Mouse (Mus musculus) left cerebral cortex, postnatal 4 days (tissue): ENCODE measurements around the gene Tab2. TPM values are rescaled to one million over a fixed set of nuclear protein-coding genes. Genes with fewer than 3 reads are reported as not detected.

Source experiments
- DNase-seq: peaks from one replicate; pipeline ENCODE4 v3.0.0-alpha.2; 2022
- intact Hi-C: fragments of 180-260 bp; cut with DNase I; formaldehyde crosslinking; loops from one replicate; pipeline ENCODE4 v1.15.1; 2025
- total RNA-seq, 2 experiments: library from RNA; stranded (reverse); gene quantifications; 2 replicates each; pipeline ENCODE4 v1.2.3; 2021

The Tab2 gene
- total RNA-seq: 10 to 100 TPM; 69.7 to 71.4 TPM

DNA sequence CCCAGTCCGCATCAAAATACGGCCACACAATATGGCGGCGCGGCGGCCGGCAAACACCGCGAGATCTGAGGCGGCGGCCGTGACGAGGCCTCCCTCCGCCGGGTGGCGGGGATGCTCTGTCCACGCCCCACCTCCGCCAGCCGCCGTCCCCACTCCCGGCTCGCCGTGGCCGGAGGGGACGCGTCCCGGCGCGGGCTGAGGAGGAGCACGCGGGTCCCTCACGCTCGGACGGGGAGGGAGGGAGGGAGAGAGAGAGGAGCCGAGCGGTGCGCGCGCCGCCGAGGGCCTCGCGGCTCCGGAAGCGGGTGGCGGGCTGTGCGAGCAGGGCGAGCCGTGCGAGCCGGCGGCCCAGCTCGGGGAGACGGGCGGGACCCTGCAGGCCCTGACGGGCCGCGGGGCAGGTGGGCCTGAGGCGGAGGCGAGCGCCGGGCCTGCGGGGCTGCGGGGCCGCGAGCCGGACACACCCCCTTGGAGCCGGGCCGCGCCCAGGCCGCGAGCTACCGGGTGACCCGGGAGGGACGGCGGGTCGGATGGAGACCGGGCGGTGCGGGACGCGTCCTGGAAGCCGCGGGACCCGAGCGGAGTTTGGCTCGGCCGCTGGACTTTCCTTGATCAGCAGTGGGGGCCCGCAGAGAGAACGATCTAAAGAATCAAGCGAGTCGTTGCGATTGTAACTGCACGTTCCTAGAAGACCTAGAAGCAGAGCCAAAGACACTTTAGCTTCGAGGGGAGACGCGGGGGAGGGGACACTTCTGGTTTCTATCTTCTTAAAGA lies at the start of gene Tab2:
Tab2 (minus strand) TSS at position 3 of the 774 bp plus-strand sequence.
- intact Hi-C loops: no loop called here
- DNase-seq: peak; percentile 95

DNA sequence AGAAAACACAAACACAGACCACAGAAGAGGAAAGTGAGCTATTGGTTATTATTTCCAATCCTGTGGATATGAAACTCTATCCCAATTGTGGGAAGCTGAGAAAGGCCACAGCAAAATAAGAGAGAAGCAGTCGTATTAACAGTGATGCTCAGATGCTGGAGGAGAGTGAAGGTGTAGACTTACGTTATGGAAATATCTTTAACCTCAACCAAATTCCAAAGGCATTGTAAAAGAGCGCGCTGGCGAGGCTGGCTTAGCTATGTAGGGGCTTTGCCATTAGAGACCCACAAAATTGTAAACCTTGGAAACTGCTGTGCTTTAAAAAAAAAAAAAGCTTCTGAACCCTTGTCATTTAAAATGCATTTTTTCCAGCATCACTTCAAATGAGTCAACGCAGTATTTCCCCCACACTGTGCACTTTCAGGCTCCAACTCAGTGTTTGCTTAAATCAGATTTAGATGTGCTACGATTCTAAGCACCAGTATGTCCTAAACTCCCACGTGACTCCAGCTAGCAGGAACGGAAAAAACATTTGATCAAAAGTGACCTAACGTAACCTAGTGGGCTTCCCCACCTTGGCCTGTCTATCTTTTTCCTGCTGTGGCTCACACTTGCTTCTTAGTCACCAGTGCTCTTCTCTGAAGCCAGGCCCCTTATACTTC lies 36.4 kb upstream of the Tab2 start:
- no peak for DNase-seq

DNA sequence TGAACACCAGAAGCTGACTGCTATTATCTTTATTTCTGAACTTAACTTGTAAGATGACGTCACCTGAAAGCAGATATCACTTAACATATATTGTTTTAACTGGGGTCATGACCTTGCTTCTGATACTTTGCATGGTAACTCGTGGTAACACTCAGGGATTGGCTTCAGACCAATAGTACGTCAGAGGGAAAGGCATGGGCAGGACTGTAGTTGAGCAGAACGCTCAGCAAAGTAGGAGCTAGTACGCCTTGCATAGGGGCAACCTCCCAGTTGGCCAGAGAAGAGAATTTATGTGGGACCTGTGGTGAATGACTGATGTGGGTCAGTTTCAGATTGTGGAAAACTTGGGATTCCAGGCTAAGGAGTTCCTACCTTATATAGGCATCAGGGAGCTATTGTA lies 35.6 kb upstream of the Tab2 start:
- no peak for DNase-seq
- intact Hi-C loops: no loop called here

More for the DNA sequence above, 36.4 kb upstream of the Tab2 start:
- intact Hi-C loops: no loop called here

GRCm38 (mm10) chr10:7987521-7987920 lies 31.5 kb upstream of the Tab2 start:
- intact Hi-C loops: no loop called here

GRCm38 (mm10) chr10:7976462-7976861 lies 20.4 kb upstream of the Tab2 start:
- DNase-seq: no peak
- intact Hi-C loops: no loop called here

More at GRCm38 (mm10) chr10:7987521-7987920, 31.5 kb upstream of the Tab2 start:
- no peak for DNase-seq

DNA sequence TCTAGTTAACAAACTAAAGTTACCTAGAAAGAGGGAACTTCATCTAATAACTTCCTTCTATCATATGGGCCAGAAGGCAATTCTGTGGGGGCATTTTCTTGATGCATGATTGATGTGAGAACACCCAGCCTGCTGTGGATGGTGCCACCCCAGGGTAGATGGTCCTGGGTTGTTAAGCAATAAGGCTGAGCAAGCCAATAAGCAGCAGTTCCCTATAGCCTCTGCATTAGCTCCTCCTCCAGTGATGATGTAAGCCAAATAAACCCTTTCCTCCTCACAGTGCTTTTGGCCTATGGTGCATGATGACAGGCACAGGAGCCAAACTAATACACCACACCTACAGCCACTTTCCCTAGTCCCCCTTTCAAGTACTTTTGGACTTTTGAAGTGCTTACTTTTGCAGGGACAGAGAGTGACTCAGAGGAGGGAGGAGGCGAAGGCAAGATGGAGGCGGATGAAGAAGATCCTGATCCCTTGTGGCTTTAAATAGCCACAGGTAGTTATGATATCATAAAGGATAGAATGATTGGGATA lies 12.8 kb upstream of the Tab2 start:
- intact Hi-C loops: no loop called here
- DNase-seq: no peak

- intact Hi-C loops: no loop called here
- no peak for DNase-seq
Measured at GRCm38 (mm10) chr10:7967096-7967495, 11.1 kb upstream of the Tab2 start.

DNA sequence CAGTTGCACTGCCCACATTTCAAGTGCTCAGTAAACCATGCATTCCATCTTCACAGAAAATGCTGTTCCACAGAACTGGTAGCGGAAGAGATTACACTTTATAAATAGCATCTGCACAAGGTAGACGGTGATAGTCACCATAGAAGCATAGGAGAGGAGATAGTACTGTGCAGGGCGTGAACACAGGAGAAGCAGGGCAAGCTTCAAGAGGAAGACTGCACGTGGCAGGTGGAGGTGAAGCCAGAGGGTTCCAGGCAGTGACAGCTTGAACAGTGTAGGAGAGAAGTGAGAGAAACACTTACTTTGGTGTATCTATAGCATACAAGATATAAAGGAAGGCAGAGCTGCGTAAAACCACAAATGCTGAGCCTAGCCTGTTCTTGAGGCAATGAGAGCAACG lies 3.0 kb upstream of the Tab2 start:
- intact Hi-C loops: no loop called here
- no peak for DNase-seq

DNA sequence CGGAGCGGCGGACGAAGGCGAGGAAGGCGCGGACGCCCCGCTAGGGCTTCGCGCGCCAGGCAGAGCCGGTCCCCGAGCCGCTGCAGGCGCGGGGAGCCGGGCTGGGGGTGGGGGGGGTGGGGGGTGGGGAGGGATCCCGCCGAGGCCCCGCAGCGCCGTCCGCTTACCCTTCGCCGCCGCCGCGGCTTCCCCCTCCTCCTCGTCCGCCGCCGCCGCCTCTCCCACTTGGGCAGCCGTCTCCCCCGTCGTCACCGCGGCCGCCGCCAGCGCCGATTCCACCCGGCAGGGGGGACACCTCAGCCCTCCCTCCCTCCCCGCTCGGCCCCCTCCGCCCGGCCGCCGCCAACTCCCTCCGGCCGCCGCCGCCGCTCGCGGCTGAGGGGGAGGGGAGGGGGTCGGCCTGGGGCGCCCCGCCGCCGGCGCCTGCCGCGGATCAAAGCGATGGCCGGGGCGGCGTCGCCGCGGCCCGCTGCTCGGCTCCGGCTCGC lies 352 bp downstream of the Tab2 start:
- peak; percentile 64 for DNase-seq
- intact Hi-C loops: no loop called here

- intact Hi-C loops: no loop called here
- DNase-seq: peak; percentile 51
Measured at GRCm38 (mm10) chr10:7954989-7955633, 919 bp downstream of the Tab2 start.

- DNase-seq: no peak
- intact Hi-C loops: no loop called here
Measured at GRCm38 (mm10) chr10:7954627-7954988, 1.4 kb downstream of the Tab2 start.

DNA sequence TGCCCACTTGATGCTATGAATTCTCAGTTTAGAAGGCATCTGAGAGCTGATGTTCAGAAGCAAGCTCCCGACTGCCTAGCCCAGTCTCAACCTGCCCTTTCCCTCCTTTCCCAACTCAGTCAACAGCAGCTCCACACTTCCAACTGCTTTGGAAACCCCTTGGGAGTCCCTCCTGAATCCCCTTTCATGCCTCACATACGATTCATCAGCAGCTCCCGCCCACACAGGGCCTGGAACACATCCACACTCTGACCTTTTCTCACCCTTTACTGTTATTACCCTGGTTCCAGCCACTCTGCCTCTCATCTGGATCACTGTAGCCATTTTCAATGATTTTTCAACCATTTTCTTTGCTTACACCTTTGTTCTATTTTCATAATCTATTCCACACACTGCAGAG lies 13.0 kb downstream of the Tab2 start:
- no peak for DNase-seq
- intact Hi-C loops: no loop called here

DNA sequence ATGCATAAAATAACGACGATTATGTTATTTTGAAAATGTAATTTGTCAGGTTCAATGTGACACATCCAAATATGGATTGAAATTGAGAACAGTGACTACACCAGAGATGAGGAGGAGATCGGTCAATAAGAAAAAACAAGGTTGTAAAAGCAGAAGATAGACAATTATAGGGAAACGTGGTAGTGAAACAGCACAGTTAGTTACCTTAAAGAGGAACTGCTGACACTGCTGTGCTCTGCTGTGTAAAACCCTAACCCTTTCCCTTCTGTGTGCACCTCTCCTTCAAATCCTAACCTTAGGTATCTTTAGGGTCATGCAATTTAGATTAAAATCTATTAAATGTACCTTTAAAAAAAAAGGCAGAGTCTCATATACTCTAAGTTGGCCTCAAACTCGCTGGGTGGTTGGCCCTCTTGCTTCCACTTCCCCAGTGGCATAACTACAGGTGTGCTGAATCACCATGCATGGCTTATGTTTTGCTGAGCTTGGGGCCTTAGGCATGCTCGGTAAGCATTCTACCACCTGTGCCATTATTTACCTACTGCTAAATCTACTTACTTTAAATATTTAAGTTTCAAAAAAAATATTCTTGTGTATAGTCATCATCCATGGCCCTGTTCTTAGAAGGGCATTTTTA lies 19.4 kb downstream of the Tab2 start:
- intact Hi-C loops: no loop called here
- no peak for DNase-seq

DNA sequence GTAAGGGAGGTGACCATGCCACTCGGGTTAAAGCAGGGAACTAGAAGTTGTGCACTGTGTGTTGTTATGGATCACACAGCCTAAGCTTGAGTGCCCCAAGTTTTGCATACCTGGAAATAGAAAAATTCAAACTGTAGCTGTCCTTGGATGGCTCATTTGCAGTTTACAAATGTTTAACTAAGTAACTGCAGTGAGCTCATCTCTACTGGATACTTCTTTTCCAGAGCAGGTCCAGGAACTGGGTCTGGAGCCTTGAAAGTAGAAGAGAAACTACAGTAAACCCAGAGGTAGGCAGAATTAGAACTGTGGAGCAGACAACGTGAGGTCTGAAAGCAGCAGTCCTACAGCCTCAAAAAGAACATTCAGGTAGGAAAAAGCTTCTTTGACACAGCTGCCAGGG lies 23.1 kb downstream of the Tab2 start:
- intact Hi-C loops: no loop called here
- DNase-seq: no peak

GRCm38 (mm10) chr10:7928996-7929395 lies 27.0 kb downstream of the Tab2 start:
- no peak for DNase-seq
- intact Hi-C loops: no loop called here

DNA sequence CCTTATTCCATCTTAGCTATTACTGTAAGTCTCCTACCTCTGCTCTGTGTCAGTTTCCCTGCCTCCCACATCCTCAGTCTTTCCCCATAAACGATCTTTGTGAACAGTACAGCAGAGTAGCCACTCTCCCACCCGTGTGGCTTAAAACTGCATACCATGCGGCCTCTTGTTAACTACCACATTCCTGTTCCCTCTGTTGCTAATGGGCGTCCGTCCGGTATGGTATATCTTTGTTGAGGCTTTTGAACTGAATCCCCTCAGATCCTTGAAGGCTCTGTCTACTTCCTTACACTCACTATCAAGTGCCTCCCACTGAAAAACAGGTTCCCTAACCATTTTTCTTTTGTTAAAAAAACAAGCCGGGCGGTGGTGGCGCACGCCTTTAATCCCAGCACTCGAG lies 30.5 kb downstream of the Tab2 start:
- intact Hi-C loops: no loop called here
- DNase-seq: no peak

GRCm38 (mm10) chr10:7923433-7923832 lies 32.6 kb downstream of the Tab2 start:
- no peak for DNase-seq
- intact Hi-C loops: no loop called here

DNA sequence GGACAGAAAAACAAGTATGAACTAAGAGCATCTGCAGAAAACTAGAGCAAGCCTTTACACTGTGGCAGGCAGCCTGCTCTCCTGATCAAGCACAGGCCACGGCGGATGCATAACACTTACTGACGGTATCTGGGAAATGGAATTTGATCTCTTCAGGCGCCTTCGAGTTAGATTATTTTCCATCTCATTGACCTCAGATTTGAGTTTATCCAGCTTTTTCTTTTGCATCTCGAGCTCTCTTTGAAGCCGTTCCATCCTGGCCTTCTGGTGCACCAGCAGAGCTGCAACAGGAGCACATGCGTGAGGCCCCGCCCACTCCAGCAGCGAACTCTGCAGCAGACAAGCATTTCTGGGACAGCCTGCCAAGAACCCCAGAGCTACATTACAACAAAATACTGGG lies 44.8 kb downstream of the Tab2 start:
- DNase-seq: peak; percentile 68
- intact Hi-C loops: no loop called here

DNA sequence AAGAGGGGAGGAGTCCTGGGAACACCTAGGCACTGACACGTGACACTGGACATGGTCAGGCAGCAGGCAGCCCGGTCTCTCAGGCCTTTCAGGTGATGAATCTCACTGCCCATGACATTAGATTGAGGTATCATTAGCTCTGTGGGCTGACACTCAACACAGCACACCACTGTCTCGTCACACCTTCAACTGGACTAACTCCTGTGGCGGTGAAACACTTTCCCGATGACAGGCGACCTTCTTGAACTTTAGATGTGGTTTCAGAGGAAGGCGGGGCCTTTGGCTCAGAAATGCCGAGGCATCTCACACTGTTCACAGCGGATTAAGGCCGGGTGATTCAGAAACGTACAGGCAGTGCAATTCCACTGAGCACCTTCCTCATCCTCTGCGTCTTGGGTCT lies 48.9 kb downstream of the Tab2 start:
- intact Hi-C loops: no loop called here

GRCm38 (mm10) chr10:7904157-7904556 lies 51.9 kb downstream of the Tab2 start:
- intact Hi-C loops: no loop called here
- DNase-seq: no peak

More for the DNA sequence above, 48.9 kb downstream of the Tab2 start:
- no peak for DNase-seq
